Mouse (Mus musculus): ENCODE results near the gene Nrp2. TPM values are rescaled to one million over a fixed set of nuclear protein-coding genes. Genes with fewer than 3 reads are reported as not detected.

Nrp2 gene
- polyA plus RNA-seq, 1 experiment = 2.0 TPM

GRCm38 (mm10) chr1:62715004-62715403, 11.9 kb downstream of the Nrp2 start:
- H3K4me3 ChIP-seq (ENCODE audit: control insufficient read depth, low read depth, low read length) = no peak overlapping the region
- H3K27me3 ChIP-seq (ENCODE audit: control insufficient read depth, insufficient read depth, low read length) = no peaks in the 10 kb centered on the region
- no peak overlapping the region for H3K27ac ChIP-seq (ENCODE audit: control insufficient read depth, insufficient read depth, low read depth, low read length)
- no peaks in the 10 kb centered on the region for H3K4me1 ChIP-seq (ENCODE audit: control insufficient read depth, insufficient read depth, low read length)
- TF ChIP-seq CTCF (IDR thresholded peaks at IDR 0.05; ENCODE audit: control insufficient read depth, insufficient read depth, insufficient replicate concordance, low read depth, low read length) (no peak), POLR2A (IDR thresholded peaks at IDR 0.05; ENCODE audit: control insufficient read depth, low read depth, low read length) (no peak)
- no peaks in the 10 kb centered on the region for H3K36me3 ChIP-seq (ENCODE audit: control insufficient read depth, insufficient read depth, low read length)

GRCm38 (mm10) chr1:62715692-62716091, 12.6 kb downstream of the Nrp2 start:
- TF ChIP-seq POLR2A (IDR thresholded peaks at IDR 0.05; ENCODE audit: control insufficient read depth, low read depth, low read length) (no peak), CTCF (IDR thresholded peaks at IDR 0.05; ENCODE audit: control insufficient read depth, insufficient read depth, insufficient replicate concordance, low read depth, low read length) (no peak)
- no peaks in the 10 kb centered on the region for H3K4me1 ChIP-seq (ENCODE audit: control insufficient read depth, insufficient read depth, low read length)

GRCm38 (mm10) chr1:62716836-62717478, 13.9 kb downstream of the Nrp2 start:
- no peak overlapping the region for H3K27ac ChIP-seq (ENCODE audit: control insufficient read depth, insufficient read depth, low read depth, low read length)
- H3K27me3 ChIP-seq (ENCODE audit: control insufficient read depth, insufficient read depth, low read length) = no peaks in the 10 kb centered on the region
- TF ChIP-seq POLR2A (IDR thresholded peaks at IDR 0.05; ENCODE audit: control insufficient read depth, low read depth, low read length) (no peak), CTCF (IDR thresholded peaks at IDR 0.05; ENCODE audit: control insufficient read depth, insufficient read depth, insufficient replicate concordance, low read depth, low read length) (no peak)
- no peaks in the 10 kb centered on the region for H3K36me3 ChIP-seq (ENCODE audit: control insufficient read depth, insufficient read depth, low read length)
- no peak overlapping the region for H3K4me3 ChIP-seq (ENCODE audit: control insufficient read depth, low read depth, low read length)
- no peaks in the 10 kb centered on the region for H3K4me1 ChIP-seq (ENCODE audit: control insufficient read depth, insufficient read depth, low read length)

More at GRCm38 (mm10) chr1:62715692-62716091, 12.6 kb downstream of the Nrp2 start:
- H3K36me3 ChIP-seq (ENCODE audit: control insufficient read depth, insufficient read depth, low read length) = no peaks in the 10 kb centered on the region
- no peaks in the 10 kb centered on the region for H3K27me3 ChIP-seq (ENCODE audit: control insufficient read depth, insufficient read depth, low read length)
- no peak overlapping the region for H3K4me3 ChIP-seq (ENCODE audit: control insufficient read depth, low read depth, low read length)
- H3K27ac ChIP-seq (ENCODE audit: control insufficient read depth, insufficient read depth, low read depth, low read length) = no peak overlapping the region

DNA sequence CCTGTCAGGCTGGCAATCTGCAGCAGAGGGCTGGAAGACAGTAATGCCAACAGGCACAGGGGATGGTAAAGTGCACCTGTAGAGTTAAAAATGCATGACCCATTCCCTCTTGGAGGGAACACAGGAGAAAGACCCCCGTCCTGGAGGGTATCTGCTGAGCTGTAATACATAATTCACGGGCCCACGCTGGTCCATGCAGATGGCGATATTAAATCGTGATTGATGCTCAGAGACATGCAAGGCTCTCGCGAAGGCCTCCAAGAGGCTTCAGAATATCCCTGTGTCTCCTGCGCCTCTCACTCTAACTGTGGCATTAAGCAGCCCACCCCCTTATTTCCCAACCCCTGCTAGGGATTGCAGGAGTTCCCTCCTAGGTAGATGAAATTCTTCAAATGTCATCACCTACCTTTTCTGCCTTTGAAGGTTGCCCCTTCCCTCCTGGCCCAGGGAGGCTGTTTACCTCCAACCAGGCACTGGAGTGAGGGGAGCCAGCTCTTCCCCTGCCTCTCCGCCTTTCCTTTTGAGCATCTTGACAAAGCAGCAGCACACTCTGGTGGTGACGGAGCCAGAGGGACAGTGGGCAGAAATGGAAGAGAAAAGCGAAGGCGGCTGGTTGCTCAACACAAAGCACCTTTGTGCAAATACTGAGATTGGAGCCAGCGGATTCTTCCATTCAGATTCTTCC, 14.6 kb downstream of the Nrp2 start:
- Histone ChIP-seq H3K4me1 (ENCODE audit: control insufficient read depth, insufficient read depth, low read length) (no peaks in the 10 kb centered on the region), H3K27ac (ENCODE audit: control insufficient read depth, insufficient read depth, low read depth, low read length) (no peak overlapping the region)

GRCm38 (mm10) chr1:62718237-62718571, 15.1 kb downstream of the Nrp2 start:
- TF ChIP-seq CTCF (IDR thresholded peaks at IDR 0.05; ENCODE audit: control insufficient read depth, insufficient read depth, insufficient replicate concordance, low read depth, low read length) (no peak), POLR2A (IDR thresholded peaks at IDR 0.05; ENCODE audit: control insufficient read depth, low read depth, low read length) (no peak)

More for the DNA sequence above, 14.6 kb downstream of the Nrp2 start:
- Histone ChIP-seq H3K4me3 (ENCODE audit: control insufficient read depth, low read depth, low read length) (no peak overlapping the region), H3K27me3 (ENCODE audit: control insufficient read depth, insufficient read depth, low read length) (no peaks in the 10 kb centered on the region), H3K36me3 (ENCODE audit: control insufficient read depth, insufficient read depth, low read length) (no peaks in the 10 kb centered on the region)
- TF ChIP-seq POLR2A (IDR thresholded peaks at IDR 0.05; ENCODE audit: control insufficient read depth, low read depth, low read length) (no peak), CTCF (IDR thresholded peaks at IDR 0.05; ENCODE audit: control insufficient read depth, insufficient read depth, insufficient replicate concordance, low read depth, low read length) (no peak)

DNA sequence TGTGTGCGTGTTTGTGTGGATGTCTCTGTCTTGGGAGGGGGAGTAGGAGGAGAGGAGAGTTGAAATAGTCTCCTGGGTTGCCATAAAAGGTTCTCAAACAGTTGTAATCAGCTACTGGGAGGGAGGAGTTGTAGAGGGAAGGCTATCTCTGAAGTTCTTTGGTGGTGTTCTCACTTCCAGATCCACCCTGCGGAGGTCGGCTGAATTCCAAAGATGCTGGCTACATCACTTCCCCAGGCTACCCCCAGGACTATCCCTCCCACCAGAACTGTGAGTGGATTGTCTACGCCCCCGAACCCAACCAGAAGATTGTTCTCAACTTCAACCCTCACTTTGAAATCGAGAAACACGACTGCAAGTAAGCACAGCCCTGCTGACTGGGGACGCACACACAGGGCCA, 15.7 kb downstream of the Nrp2 start:
- Histone ChIP-seq H3K27me3 (ENCODE audit: control insufficient read depth, insufficient read depth, low read length) (no peaks in the 10 kb centered on the region), H3K36me3 (ENCODE audit: control insufficient read depth, insufficient read depth, low read length) (no peaks in the 10 kb centered on the region), H3K4me3 (ENCODE audit: control insufficient read depth, low read depth, low read length) (no peak overlapping the region), H3K27ac (ENCODE audit: control insufficient read depth, insufficient read depth, low read depth, low read length) (no peak overlapping the region), H3K4me1 (ENCODE audit: control insufficient read depth, insufficient read depth, low read length) (no peaks in the 10 kb centered on the region)
- TF ChIP-seq CTCF (IDR thresholded peaks at IDR 0.05; ENCODE audit: control insufficient read depth, insufficient read depth, insufficient replicate concordance, low read depth, low read length) (no peak), POLR2A (IDR thresholded peaks at IDR 0.05; ENCODE audit: control insufficient read depth, low read depth, low read length) (no peak)

More at GRCm38 (mm10) chr1:62718237-62718571, 15.1 kb downstream of the Nrp2 start:
- no peaks in the 10 kb centered on the region for H3K27me3 ChIP-seq (ENCODE audit: control insufficient read depth, insufficient read depth, low read length)
- no peak overlapping the region for H3K4me3 ChIP-seq (ENCODE audit: control insufficient read depth, low read depth, low read length)
- H3K36me3 ChIP-seq (ENCODE audit: control insufficient read depth, insufficient read depth, low read length) = no peaks in the 10 kb centered on the region
- no peaks in the 10 kb centered on the region for H3K4me1 ChIP-seq (ENCODE audit: control insufficient read depth, insufficient read depth, low read length)
- no peak overlapping the region for H3K27ac ChIP-seq (ENCODE audit: control insufficient read depth, insufficient read depth, low read depth, low read length)

DNA sequence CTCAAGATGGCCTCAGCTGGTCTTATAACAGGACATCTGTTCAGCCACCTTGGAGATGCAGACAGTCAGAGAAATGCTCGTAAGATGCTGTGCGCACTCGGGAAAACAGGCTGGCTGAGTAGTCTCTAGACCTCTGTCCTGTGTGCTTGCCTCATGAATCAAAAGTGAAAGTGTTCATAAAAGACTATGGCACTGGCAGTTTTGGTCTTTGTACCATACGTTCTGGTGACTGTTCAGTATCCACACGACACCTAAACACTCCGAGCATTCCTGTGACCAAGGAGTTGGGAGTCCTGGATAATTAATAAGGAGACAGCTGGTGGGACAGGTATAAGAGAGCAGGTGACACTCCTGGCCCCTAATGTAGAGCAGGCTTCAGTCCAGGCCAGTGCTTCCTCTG, 16.7 kb downstream of the Nrp2 start:
- H3K36me3 ChIP-seq (ENCODE audit: control insufficient read depth, insufficient read depth, low read length) = no peaks in the 10 kb centered on the region
- H3K27me3 ChIP-seq (ENCODE audit: control insufficient read depth, insufficient read depth, low read length) = no peaks in the 10 kb centered on the region
- TF ChIP-seq POLR2A (IDR thresholded peaks at IDR 0.05; ENCODE audit: control insufficient read depth, low read depth, low read length) (no peak), CTCF (IDR thresholded peaks at IDR 0.05; ENCODE audit: control insufficient read depth, insufficient read depth, insufficient replicate concordance, low read depth, low read length) (no peak)
- H3K27ac ChIP-seq (ENCODE audit: control insufficient read depth, insufficient read depth, low read depth, low read length) = no peak overlapping the region
- H3K4me1 ChIP-seq (ENCODE audit: control insufficient read depth, insufficient read depth, low read length) = no peaks in the 10 kb centered on the region
- H3K4me3 ChIP-seq (ENCODE audit: control insufficient read depth, low read depth, low read length) = no peak overlapping the region
